Mouse (Mus musculus) midbrain, postnatal 0 days (tissue): Measurements from ENCODE around the gene Psen1. TPM values are rescaled to one million over a fixed set of nuclear protein-coding genes. Genes with fewer than 3 reads are reported as not detected.

Experiments used
- ATAC-seq: fragments of 200-750 bp; cut with Nextera tagmentation; 2 replicates; pipeline ENCODE4 v1.8.0; 2017; ENCODE audit warnings: moderate number of reproducible peaks, mild to moderate bottlenecking, moderate TSS enrichment, moderate library complexity; ENCODE audit not compliant: low FRiP score
- DNase-seq: peaks from one replicate; pipeline ENCODE4 v3.0.0-alpha.2; 2015; ENCODE audit warnings: low spot score
- H3K27ac ChIP-seq: fragments of 300-500 bp; sonication (generic); 2 replicates; pipeline ENCODE4 v1.5.1; 2014; ENCODE audit warnings: low read depth, mild to moderate bottlenecking, low read length, mixed read lengths
- H3K27me3 ChIP-seq: fragments of 300-500 bp; sonication (generic); 2 replicates; pipeline ENCODE4 v1.6.1; 2014; ENCODE audit warnings: low read length, control low read depth, mixed read lengths; ENCODE audit not compliant: insufficient read depth
- H3K36me3 ChIP-seq: fragments of 300-500 bp; sonication (generic); 2 replicates; pipeline ENCODE4 v1.6.1; 2014; ENCODE audit warnings: low read length, control low read depth, mixed read lengths; ENCODE audit not compliant: insufficient read depth
- H3K4me1 ChIP-seq: fragments of 300-500 bp; sonication (generic); 2 replicates; pipeline ENCODE4 v1.6.1; 2014; ENCODE audit warnings: mild to moderate bottlenecking, control low read depth, antibody characterized with exemption, low read length, mixed read lengths; ENCODE audit not compliant: insufficient read depth
- H3K4me2 ChIP-seq: fragments of 300-500 bp; sonication (generic); 2 replicates; pipeline ENCODE4 v1.6.1; 2014; ENCODE audit warnings: low read depth, mild to moderate bottlenecking, low read length, mixed read lengths; ENCODE audit not compliant: poor library complexity, severe bottlenecking
- H3K4me3 ChIP-seq: fragments of 300-500 bp; sonication (generic); 2 replicates; pipeline ENCODE4 v1.5.1; 2014; ENCODE audit warnings: low read depth, mild to moderate bottlenecking, low read length, moderate library complexity
- H3K9ac ChIP-seq: fragments of 300-500 bp; sonication (generic); replicated peaks from 2 replicates; pipeline ENCODE4 v1.6.1; 2014; ENCODE audit warnings: mild to moderate bottlenecking, low read length, moderate library complexity, mixed read lengths; ENCODE audit not compliant: poor library complexity, severe bottlenecking
- H3K9me3 ChIP-seq: fragments of 300-500 bp; sonication (generic); 2 replicates; pipeline ENCODE4 v1.6.1; 2016; ENCODE audit warnings: low read length, control low read depth
- CTCF ChIP-seq: IDR thresholded peaks from 2 replicates; pipeline ENCODE4 v1.5.1; 2016; ENCODE audit warnings: antibody characterized with exemption, mild to moderate bottlenecking
- WGBS: fragments of 180-500 bp; shearing (Covaris S2); extraction: QIAGEN DNeasy Blood & Tissue Kit; methylation state at CpG from one replicate; pipeline ENCODE4 v1.1.7; 2014; 5-methylcytosine and 5-hydroxymethylcytosine counted together
- polyA plus RNA-seq: library from polyadenylated mRNA; unstranded; fragments of >200 nt; fragmentation: Nextera tagmentation; extraction: Ambion mirVana; gene quantifications from 2 replicates; pipeline ENCODE4 v1.2.1, GENCODE M21; 2015
- total RNA-seq: library from RNA; depleted of rRNA; stranded (reverse); fragments of >200 nt; gene quantifications from 2 replicates; pipeline ENCODE4 v1.2.3, GENCODE M21; 2014

Psen1 gene
- total and polyA plus RNA-seq, 2 experiments from 2014 or later = 57.1 to 64.6 TPM

GRCm38 (mm10) chr12:83764519-83764918 is 76.6 kb downstream of the Psen1 start:
- ATAC-seq (no peak), DNase-seq (no peak)
- Histone ChIP-seq H3K9ac (no peak overlapping the region), H3K4me1 (no peaks in the 10 kb centered on the region; the same call in 1 of the 2 replicates), H3K36me3 (no peaks in the 10 kb centered on the region), H3K27me3 (no peaks in the 10 kb centered on the region), H3K4me2 (peak overlapping the region; percentile 68; the same call in 1 of the 2 replicates), H3K9me3 (no peaks in the 10 kb centered on the region), H3K27ac (no peak overlapping the region), H3K4me3 (no peak overlapping the region)
- no peak for TF ChIP-seq CTCF
- WGBS = 81% methylated on average over 10 of the region's 10 CpGs

DNA sequence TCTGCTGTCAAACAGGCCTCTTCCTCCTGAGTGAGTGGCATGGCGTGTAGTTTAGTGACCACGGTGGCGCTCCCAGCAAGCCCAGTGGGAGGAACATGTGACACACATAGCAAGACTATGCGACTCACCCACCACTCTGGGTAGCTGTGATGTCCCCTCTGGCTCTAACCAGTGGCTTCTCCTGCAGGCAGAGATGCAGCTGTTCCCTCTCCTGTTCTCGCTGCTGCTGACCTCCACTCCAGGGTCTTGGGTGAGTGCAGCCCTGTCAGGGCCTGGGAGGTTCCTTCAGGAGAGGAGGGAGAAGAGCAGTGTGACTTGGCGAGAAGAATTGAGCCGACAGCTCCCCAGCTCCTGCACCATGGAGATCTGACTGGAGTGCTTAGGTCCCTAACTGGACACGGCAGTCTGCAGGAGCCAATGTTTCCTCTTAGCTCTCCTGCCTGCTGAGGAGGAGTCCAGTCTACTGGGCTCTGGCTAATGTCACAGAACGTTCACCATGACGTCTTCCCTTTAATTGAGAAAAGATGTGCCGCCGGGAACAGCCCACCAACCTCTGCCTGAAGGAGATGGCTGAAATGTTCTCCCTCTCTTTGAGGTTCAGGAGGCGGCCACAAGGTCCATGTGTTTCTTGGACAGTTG is 78.1 kb downstream of the Psen1 start:
- Histone ChIP-seq H3K9ac (no peak overlapping the region), H3K36me3 (no peaks in the 10 kb centered on the region), H3K27me3 (no peaks in the 10 kb centered on the region), H3K4me3 (no peak overlapping the region), H3K9me3 (no peaks in the 10 kb centered on the region), H3K4me2 (no peak overlapping the region), H3K27ac (no peak overlapping the region), H3K4me1 (peaks cover 6% of the 10 kb centered on the region; the same call in 1 of the 2 replicates)
- DNase-seq (no peak), ATAC-seq (no peak)
- no peak for TF ChIP-seq CTCF
- 77% methylated on average over 13 of the region's 13 CpGs for WGBS

DNA sequence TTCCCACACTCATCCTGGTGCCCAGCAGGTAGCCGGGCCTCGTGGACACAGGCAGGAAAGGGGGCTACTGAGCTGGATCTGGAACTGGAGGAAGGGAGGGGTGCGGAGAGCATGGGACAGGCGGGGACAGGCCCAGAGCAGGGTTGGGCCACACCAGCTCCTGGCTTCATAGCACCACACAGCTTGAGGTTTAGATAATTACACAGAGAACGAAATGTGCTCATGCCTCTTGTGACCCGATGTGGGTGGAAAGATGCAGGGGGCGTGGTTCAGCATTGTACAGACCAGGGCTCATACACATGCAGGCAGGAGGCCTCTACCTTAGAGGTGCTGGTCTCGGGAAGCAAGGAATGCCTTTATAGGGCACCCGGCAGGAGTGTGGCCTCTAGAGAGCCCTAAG is 79.9 kb downstream of the Psen1 start:
- no peak; the same call in 1 of the 2 replicates for ATAC-seq
- no peak for DNase-seq
- Histone ChIP-seq H3K9ac (no peak overlapping the region), H3K4me1 (peaks cover 6% of the 10 kb centered on the region; the same call in 1 of the 2 replicates), H3K36me3 (no peaks in the 10 kb centered on the region), H3K27ac (no peak overlapping the region), H3K4me2 (no peak overlapping the region), H3K9me3 (no peaks in the 10 kb centered on the region), H3K27me3 (no peaks in the 10 kb centered on the region), H3K4me3 (no peak overlapping the region)
- TF ChIP-seq CTCF = no peak
- WGBS = 72% methylated on average over 9 of the region's 9 CpGs

GRCm38 (mm10) chr12:83768235-83768899 is 80.4 kb downstream of the Psen1 start:
- H3K4me2 ChIP-seq = no peak overlapping the region

GRCm38 (mm10) chr12:83770418-83771256 is 82.7 kb downstream of the Psen1 start:
- DNase-seq (peak; percentile 78), ATAC-seq (no peak)
- WGBS = 7% methylated on average over 25 of the region's 25 CpGs
- H3K36me3 ChIP-seq = no peaks in the 10 kb centered on the region
- no peaks in the 10 kb centered on the region for H3K9me3 ChIP-seq
- H3K27ac ChIP-seq = no peak overlapping the region
- H3K4me1 ChIP-seq = peaks cover 6% of the 10 kb centered on the region; the same call in 1 of the 2 replicates
- H3K4me2 ChIP-seq = peak overlapping the region; percentile 29
- no peak overlapping the region for H3K4me3 ChIP-seq
- no peaks in the 10 kb centered on the region for H3K27me3 ChIP-seq
- no peak overlapping the region for H3K9ac ChIP-seq
- peak; percentile 73 for TF ChIP-seq CTCF

More at GRCm38 (mm10) chr12:83768235-83768899, 80.4 kb downstream of the Psen1 start:
- DNase-seq (no peak), ATAC-seq (no peak)
- no peaks in the 10 kb centered on the region for H3K27me3 ChIP-seq
- no peak for TF ChIP-seq CTCF
- WGBS = 83% methylated on average over 14 of the region's 14 CpGs
- H3K4me3 ChIP-seq = no peak overlapping the region
- H3K9me3 ChIP-seq = no peaks in the 10 kb centered on the region
- no peaks in the 10 kb centered on the region for H3K36me3 ChIP-seq
- no peak overlapping the region for H3K9ac ChIP-seq
- no peak overlapping the region for H3K27ac ChIP-seq
- H3K4me1 ChIP-seq = peaks cover 6% of the 10 kb centered on the region; the same call in 1 of the 2 replicates
